Mouse (Mus musculus): ENCODE data around the gene Ankmy2.

DNA sequence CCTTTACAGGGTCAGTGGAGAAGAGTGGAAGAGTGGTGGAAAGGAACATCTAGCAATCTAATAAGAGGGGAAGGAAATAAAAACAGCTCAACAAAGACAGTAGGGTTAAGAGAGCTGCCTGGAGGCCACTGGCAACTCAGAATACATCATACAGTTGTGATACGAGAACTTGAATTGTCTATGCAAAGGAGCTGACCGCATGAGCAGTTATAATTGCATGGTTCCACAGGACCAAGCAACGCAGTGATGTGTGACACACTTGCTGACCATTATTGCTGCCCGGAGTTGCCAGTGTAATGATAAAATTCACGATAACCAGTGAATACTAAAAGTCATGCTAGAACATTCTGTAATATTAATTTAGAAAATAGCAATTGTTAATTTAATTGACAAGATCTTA lies 30.9 kb upstream of the Ankmy2 start:
- TF ChIP-seq CTCF (IDR thresholded peaks at IDR 0.05; ENCODE audit: borderline replicate concordance, insufficient read depth, low read depth, low read length) (no peak), POLR2A (IDR thresholded peaks at IDR 0.05; ENCODE audit: borderline replicate concordance, insufficient read depth, low read length) (no peak)
